Mouse (Mus musculus) CD4-positive, CD25-positive, alpha-beta regulatory T cell, adult 2 months (primary cell): ENCODE data around the gene Tep1.
"Not testable (repeated sequence)": the region's sequence is repeated elsewhere in the genome, so short reads cannot be mapped to it uniquely, and the experiment has no call there.

Experiments used
- DNase-seq: peaks from one replicate; pipeline ENCODE4 v3.0.0-alpha.2; 2012; ENCODE audit warnings: low read depth, low spot score

The Tep1 gene

GRCm38 (mm10) chr14:50868656-50869055 lies 1.7 kb downstream of the Tep1 start:
- DNase-seq, result no peak

GRCm38 (mm10) chr14:50868211-50868610 lies 2.1 kb downstream of the Tep1 start:
- no peak for DNase-seq

- DNase-seq, result no peak
These were observed 3.4 kb downstream of the Tep1 start for GRCm38 (mm10) chr14:50866966-50867365.

GRCm38 (mm10) chr14:50865005-50865404 lies 5.4 kb downstream of the Tep1 start:
- not testable (repeated sequence) for DNase-seq

- DNase-seq, result no peak
These were observed 7.7 kb downstream of the Tep1 start for GRCm38 (mm10) chr14:50862641-50863040.

- no peak for DNase-seq
These were observed 14.6 kb downstream of the Tep1 start for GRCm38 (mm10) chr14:50855788-50856187.

- DNase-seq, result no peak
These were observed 33.1 kb downstream of the Tep1 start for GRCm38 (mm10) chr14:50837236-50837635.

GRCm38 (mm10) chr14:50834435-50834834 lies 35.9 kb downstream of the Tep1 start:
- no peak for DNase-seq

GRCm38 (mm10) chr14:50833964-50834363 lies 36.4 kb downstream of the Tep1 start:
- no peak for DNase-seq

- no peak for DNase-seq
These were observed 40.5 kb downstream of the Tep1 start for GRCm38 (mm10) chr14:50829878-50830277.

- no peak for DNase-seq
These were observed 43.8 kb downstream of the Tep1 start for GRCm38 (mm10) chr14:50826579-50826978.

- DNase-seq, result peak; percentile 51
These were observed 46.1 kb downstream of the Tep1 start for GRCm38 (mm10) chr14:50824219-50824618.

- DNase-seq, result peak; percentile 61
These were observed 47.1 kb downstream of the Tep1 start for GRCm38 (mm10) chr14:50823240-50823639.

- DNase-seq, result no peak
These were observed 57.3 kb downstream of the Tep1 start for GRCm38 (mm10) chr14:50813060-50813459.

- peak; percentile 97 for DNase-seq
These were observed 62.8 kb downstream of the Tep1 start, which contains the start of the genes Ccnb1ip1 and Parp2 for GRCm38 (mm10) chr14:50807487-50808072. Gene Ccnb1ip1 (minus strand): TSS chr14:50807732. Gene Parp2 (plus strand): TSS chr14:50807841.

- not testable (repeated sequence) for DNase-seq
These were observed 63.9 kb downstream of the Tep1 start for GRCm38 (mm10) chr14:50806469-50806868.

GRCm38 (mm10) chr14:50804683-50805082 lies 65.7 kb downstream of the Tep1 start:
- DNase-seq, result no peak

- DNase-seq, result peak; percentile 60
These were observed 67.4 kb downstream of the Tep1 start for GRCm38 (mm10) chr14:50802843-50803562.

- DNase-seq, result no peak
These were observed 67.9 kb downstream of the Tep1 start for GRCm38 (mm10) chr14:50802441-50802840.

GRCm38 (mm10) chr14:50799502-50800259 lies 70.7 kb downstream of the Tep1 start:
- peak; percentile 83 for DNase-seq

- DNase-seq, result peak; percentile 67
These were observed 71.8 kb downstream of the Tep1 start for GRCm38 (mm10) chr14:50798512-50798911.

- DNase-seq, result no peak
These were observed 73.9 kb downstream of the Tep1 start for GRCm38 (mm10) chr14:50796464-50796863.
